Comparison of ENCODE assay signal across 9 mouse cellular contexts in genomic region chr17:23738836-23739201, GRCm38 (mm10). TPM values are rescaled to one million over a fixed set of nuclear protein-coding genes. Genes with fewer than 3 reads are reported as not detected.
A peak's percentile ranks its signal among the peaks of the same experiment; 100 is the strongest.
DNase-seq lines count a peak whose midpoint lies in the region; ATAC-seq and TF ChIP-seq lines count a peak whose summit lies in the region.
"Had no signal": no experiment of that assay in that cellular context is flagged by ENCODE, and none has a peak within 500 bp of the region (broad histone marks: within the 10 kb centered on the region; RNA-seq: fewer than 3 reads in every experiment).

No protein-coding gene starts in this region.

- peaks cover 17% of the 10 kb centered on the region; the same call in 1 of the 2 replicates for H3K4me1 ChIP-seq in forebrain, embryonic 14.5 days (ENCODE audit: control insufficient read depth, insufficient read depth, low read length)
- peaks cover 29% of the 10 kb centered on the region for H3K4me1 ChIP-seq in limb, embryonic 13.5 days
- H3K4me1 ChIP-seq in neural tube, embryonic 15.5 days = peaks cover 41% of the 10 kb centered on the region

- peaks cover 28% of the 10 kb centered on the region for H3K36me3 ChIP-seq in forebrain, embryonic 14.5 days (ENCODE audit: control insufficient read depth, insufficient read depth, low read length)
- H3K36me3 ChIP-seq in limb, embryonic 13.5 days = peaks cover 29% of the 10 kb centered on the region
- peaks cover 21% of the 10 kb centered on the region for H3K36me3 ChIP-seq in neural tube, embryonic 15.5 days

- H3K27ac ChIP-seq in left cerebral cortex, adult 2 months = peak overlapping the region; percentile 92
- no peak overlapping the region for H3K27ac ChIP-seq in forebrain, embryonic 14.5 days (ENCODE audit: low read depth, low read length)
- H3K27ac ChIP-seq in limb, embryonic 13.5 days = no peak overlapping the region
- H3K27ac ChIP-seq in neural tube, embryonic 15.5 days (replicated peaks) = peak overlapping the region; percentile 85

- TF ChIP-seq CTCF in left cerebral cortex, adult 2 months (IDR thresholded peaks at IDR 0.05) = no peak

- H3K27me3 ChIP-seq in forebrain, embryonic 14.5 days (replicated peaks; ENCODE audit: control insufficient read depth, insufficient read depth, low read length) = peaks cover 31% of the 10 kb centered on the region
- peaks cover 73% of the 10 kb centered on the region for H3K27me3 ChIP-seq in limb, embryonic 13.5 days
- peaks cover 32% of the 10 kb centered on the region for H3K27me3 ChIP-seq in neural tube, embryonic 15.5 days (replicated peaks)

- peak overlapping the region; percentile 85 for H3K9ac ChIP-seq in forebrain, embryonic 14.5 days (ENCODE audit: low read length)
- H3K9ac ChIP-seq in limb, embryonic 13.5 days = peak overlapping the region; percentile 74
- peak overlapping the region; percentile 81 for H3K9ac ChIP-seq in neural tube, embryonic 15.5 days (replicated peaks)

- H3K4me2 ChIP-seq in forebrain, embryonic 14.5 days (ENCODE audit: low read length) = peak overlapping the region; percentile 98
- peak overlapping the region; percentile 98 for H3K4me2 ChIP-seq in limb, embryonic 13.5 days (replicated peaks)
- peak overlapping the region; percentile 84 for H3K4me2 ChIP-seq in neural tube, embryonic 15.5 days

- peak overlapping the region; percentile 65 for H3K4me3 ChIP-seq in left cerebral cortex, adult 2 months
- H3K4me3 ChIP-seq in forebrain, embryonic 14.5 days (ENCODE audit: low read depth, low read length) = peak overlapping the region; percentile 50
- H3K4me3 ChIP-seq in limb, embryonic 13.5 days = peak overlapping the region; percentile 67
- H3K4me3 ChIP-seq in neural tube, embryonic 15.5 days (replicated peaks) = peak overlapping the region; percentile 84

- no peak for DNase-seq in left cerebral cortex, adult 2 months (ENCODE audit: extremely low spot score in 1 of 2, low spot score in 2 of 2)
- DNase-seq in left cerebral cortex, postnatal 25 days (ENCODE audit: low spot score in 2 of 2) = no peak
- no peak for DNase-seq in forebrain, embryonic 14.5 days (ENCODE audit: low spot score)
- no peak for DNase-seq in right cerebral cortex, adult 2 months (ENCODE audit: low spot score in 2 of 2)
- DNase-seq in thymus, postnatal 0 days (ENCODE audit: low spot score) = no peak
- DNase-seq in frontal cortex, postnatal 25 days (ENCODE audit: low spot score in 2 of 2) = no peak
- DNase-seq: thymus, adult 18-20 months had no signal

- ATAC-seq in forebrain, embryonic 14.5 days = no peak
- no peak for ATAC-seq in limb, embryonic 13.5 days (ENCODE audit: low FRiP score, low read depth)
- no peak; the same call in 1 of the 2 replicates for ATAC-seq in neural tube, embryonic 15.5 days (ENCODE audit: low FRiP score)

- H3K9me3 ChIP-seq in forebrain, embryonic 14.5 days (replicated peaks; ENCODE audit: control insufficient read depth, low read length) = no peaks in the 10 kb centered on the region
- H3K9me3 ChIP-seq in limb, embryonic 13.5 days = no peaks in the 10 kb centered on the region
- H3K9me3 ChIP-seq in neural tube, embryonic 15.5 days (replicated peaks) = no peaks in the 10 kb centered on the region

- WGBS in forebrain, embryonic 14.5 days = 30% methylated on average over 2 of the region's 2 CpGs
- 47% methylated on average over 2 of the region's 2 CpGs for WGBS in limb, embryonic 13.5 days
- WGBS in neural tube, embryonic 15.5 days = 30% methylated on average over 2 of the region's 2 CpGs

- intact Hi-C loops in left cerebral cortex, adult 2 months (cut with DNase I) = no loop called here
- intact Hi-C loops in left cerebral cortex, postnatal 25 days (cut with DNase I) = no loop called here

RNA-seq across cellular contexts. Expression of gene Paqr4, which starts 1.8 kb away (rescaled TPM):
- 10 to 100 TPM; 50.9 to 56.0 TPM for total RNA-seq in left cerebral cortex, adult 2 months (2021)
- total RNA-seq in left cerebral cortex, postnatal 25 days (2021) = 10 to 100 TPM; 52.8 to 58.2 TPM
- 31.9 and 38.3 TPM in 2 replicates for polyA plus RNA-seq in forebrain, embryonic 14.5 days (2014; fragmentation: Nextera tagmentation; extraction: Ambion mirVana)
- 15.5 and 16.1 TPM in 2 replicates for polyA plus RNA-seq in limb, embryonic 13.5 days (2015; fragmentation: Nextera tagmentation; extraction: Ambion mirVana)
- polyA plus RNA-seq in neural tube, embryonic 15.5 days (2015; fragmentation: Nextera tagmentation; extraction: Ambion mirVana) = 53.0 and 60.0 TPM in 2 replicates
- 6.1 and 7.6 TPM in 2 replicates for polyA plus RNA-seq in thymus, postnatal 0 days (2015; fragmentation: Nextera tagmentation; extraction: Ambion mirVana)

RNA-seq across cellular contexts. Expression of gene Kremen2, which starts 6.8 kb away (rescaled TPM):
- total RNA-seq in left cerebral cortex, adult 2 months (2021) = under 1 TPM; 0.68 TPM
- total RNA-seq in left cerebral cortex, postnatal 25 days (2021) = under 1 TPM; 0.60 to 0.71 TPM
- 0.23 and 0.25 TPM in 2 replicates for polyA plus RNA-seq in forebrain, embryonic 14.5 days (2014; fragmentation: Nextera tagmentation; extraction: Ambion mirVana)
- 39.5 and 46.3 TPM in 2 replicates for polyA plus RNA-seq in limb, embryonic 13.5 days (2015; fragmentation: Nextera tagmentation; extraction: Ambion mirVana)
- polyA plus RNA-seq in neural tube, embryonic 15.5 days (2015; fragmentation: Nextera tagmentation; extraction: Ambion mirVana) = 1.3 and 6.9 TPM in 2 replicates
- polyA plus RNA-seq in thymus, postnatal 0 days (2015; fragmentation: Nextera tagmentation; extraction: Ambion mirVana) = 7.2 and 7.3 TPM in 2 replicates

RNA-seq across cellular contexts. Expression of gene Pkmyt1, which starts 12.7 kb away (rescaled TPM):
- total RNA-seq in left cerebral cortex, adult 2 months (2021) = 1 to 10 TPM; 4.3 TPM
- 1 to 10 TPM; 3.0 to 3.3 TPM for total RNA-seq in left cerebral cortex, postnatal 25 days (2021)
- 18.0 and 23.1 TPM in 2 replicates for polyA plus RNA-seq in forebrain, embryonic 14.5 days (2014; fragmentation: Nextera tagmentation; extraction: Ambion mirVana)
- 47.5 and 52.8 TPM in 2 replicates for polyA plus RNA-seq in limb, embryonic 13.5 days (2015; fragmentation: Nextera tagmentation; extraction: Ambion mirVana)
- polyA plus RNA-seq in neural tube, embryonic 15.5 days (2015; fragmentation: Nextera tagmentation; extraction: Ambion mirVana) = 17.5 and 26.7 TPM in 2 replicates
- 35.9 and 40.1 TPM in 2 replicates for polyA plus RNA-seq in thymus, postnatal 0 days (2015; fragmentation: Nextera tagmentation; extraction: Ambion mirVana)

RNA-seq across cellular contexts. Expression of gene 1520401A03Rik, which starts 16.2 kb away (rescaled TPM):
- total RNA-seq in left cerebral cortex, adult 2 months (2021) = under 1 TPM; 0.23 to 0.32 TPM
- total RNA-seq in left cerebral cortex, postnatal 25 days (2021) = not detected
- polyA plus RNA-seq in forebrain, embryonic 14.5 days (2014; fragmentation: Nextera tagmentation; extraction: Ambion mirVana) = not detected in 2 replicates
- 2.3 and 3.0 TPM in 2 replicates for polyA plus RNA-seq in limb, embryonic 13.5 days (2015; fragmentation: Nextera tagmentation; extraction: Ambion mirVana)
- polyA plus RNA-seq in neural tube, embryonic 15.5 days (2015; fragmentation: Nextera tagmentation; extraction: Ambion mirVana) = 0.23 and 0.27 TPM in 2 replicates
- 0.26 and 0.77 TPM in 2 replicates for polyA plus RNA-seq in thymus, postnatal 0 days (2015; fragmentation: Nextera tagmentation; extraction: Ambion mirVana)

RNA-seq across cellular contexts. Expression of gene Flywch1, which starts 32.6 kb away (rescaled TPM):
- total RNA-seq in left cerebral cortex, adult 2 months (2021) = 100 to 1,000 TPM; 425 to 428 TPM
- total RNA-seq in left cerebral cortex, postnatal 25 days (2021) = 100 to 1,000 TPM; 304 to 305 TPM
- polyA plus RNA-seq in forebrain, embryonic 14.5 days (2014; fragmentation: Nextera tagmentation; extraction: Ambion mirVana) = 129 and 143 TPM in 2 replicates
- 103 and 107 TPM in 2 replicates for polyA plus RNA-seq in limb, embryonic 13.5 days (2015; fragmentation: Nextera tagmentation; extraction: Ambion mirVana)
- 199 and 224 TPM in 2 replicates for polyA plus RNA-seq in neural tube, embryonic 15.5 days (2015; fragmentation: Nextera tagmentation; extraction: Ambion mirVana)
- polyA plus RNA-seq in thymus, postnatal 0 days (2015; fragmentation: Nextera tagmentation; extraction: Ambion mirVana) = 37.7 and 41.0 TPM in 2 replicates

Comparison
In these comparisons a context has a peak if more than half of its experiments do, and no peak if none do; other contexts are left out.
1. H3K27ac ChIP-seq: peak in left cerebral cortex, adult 2 months (single experiment) and neural tube, embryonic 15.5 days (single experiment); none in forebrain, embryonic 14.5 days (single experiment) and limb, embryonic 13.5 days (single experiment).
2. Peak in every context shown above with its lines, with median percentiles within 50 percentile points of each other: H3K4me3 ChIP-seq, H3K4me2 ChIP-seq and H3K9ac ChIP-seq.